Mouse (Mus musculus) embryonic stem cell, embryonic (primary cell): ENCODE results near the gene Plcb3.

ENCODE experiments used
- CTCF ChIA-PET, 4 experiments: fragments of 300-600 bp in 2 of 4; fragments of 350-600 bp in 2 of 4; sonication (Branson Sonifier 250); formaldehyde crosslinking; loops; one replicate each; lab custom pipeline; 2022; ENCODE audit warnings: inconsistent platforms in 2 of 4; lab: Charles Lee
- POLR2A ChIA-PET, 4 experiments: fragments of 300-600 bp in 2 of 4; fragments of 350-600 bp in 2 of 4; sonication (Branson Sonifier 250); formaldehyde crosslinking; loops; one replicate each; lab custom pipeline; 2022; ENCODE audit warnings: antibody characterized with exemption in 4 of 4, inconsistent platforms in 1 of 4; lab: Charles Lee

Gene Plcb3

GRCm38 (mm10) chr19:6931002-6931401 is 45.3 kb downstream of the Plcb3 start:
- ChIA-PET CTCF (interaction anchor here in 1 of 4 experiments (1.2 to 6.1 kb wide), 4 partner anchors 8 to 48 kb away, joined by 3 to 86 read pairs (median 6); partner anchors contain the start of genes Bad, Catsperz and Esrra), POLR2A (interaction anchor here in 3 of 4 experiments (0.7 to 3.8 kb wide), 10 partner anchors 9 to 21 kb away, joined by 3 to 23 read pairs (median 6); partner anchors contain the start of genes Bad (in 2 of the 3), Esrra (in 2 of the 3), Gpr137 (in 1 of the 3) and Prdx5 (in 1 of the 3))

DNA sequence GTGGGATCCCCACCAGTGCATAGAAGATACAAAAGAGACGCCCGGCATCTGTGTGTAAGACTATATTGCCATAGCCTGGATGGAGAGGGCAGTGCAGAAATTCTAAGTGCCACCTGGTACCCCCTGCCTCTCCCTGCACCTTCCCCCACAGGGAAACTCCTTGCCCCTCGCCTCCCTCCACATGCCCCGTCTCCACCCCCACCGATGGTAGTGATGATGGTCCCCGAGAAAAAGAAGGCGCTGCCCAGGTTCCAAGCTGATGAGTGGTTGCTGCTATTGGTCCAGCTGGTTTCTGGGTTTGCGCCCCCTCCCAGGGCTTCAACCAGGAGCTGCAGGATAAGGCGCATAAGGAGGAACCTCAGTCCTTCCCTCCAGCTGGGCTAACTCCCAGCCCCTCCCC is 48.2 kb downstream of the Plcb3 start:
- POLR2A ChIA-PET: interaction anchor here in 3 of 4 experiments (0.7 to 1.9 kb wide), 5 partner anchors 14 to 64 kb away, joined by 3 to 8 read pairs (median 4); partner anchors contain the start of genes Bad (in 1 of the 3), Dnajc4 (in 1 of the 3), Gpr137 (in 1 of the 3) and Trmt112 (in 1 of the 3)
- CTCF ChIA-PET: interaction anchor here in 3 of 4 experiments (0.6 to 1.7 kb wide), 4 partner anchors 8 to 92 kb away, joined by 3 to 6 read pairs (median 4); no protein-coding TSS in a partner anchor

GRCm38 (mm10) chr19:6926559-6927255 is 49.6 kb downstream of the Plcb3 start:
- POLR2A ChIA-PET: interaction anchor here in 2 of 4 experiments (0.7 to 1.4 kb wide), 5 partner anchors 14 to 114 kb away, joined by 3 to 4 read pairs (median 3); partner anchors contain the start of genes Trmt112 (in 2 of the 2), Bad (in 1 of the 2) and Prdx5 (in 1 of the 2)
- CTCF ChIA-PET: interaction anchor here in 2 of 4 experiments (0.5 to 1.0 kb wide), 4 partner anchors 9 to 53 kb away, joined by 3 to 4 read pairs (median 3); partner anchors contain the start of gene Prdx5 (in 1 of the 2)

DNA sequence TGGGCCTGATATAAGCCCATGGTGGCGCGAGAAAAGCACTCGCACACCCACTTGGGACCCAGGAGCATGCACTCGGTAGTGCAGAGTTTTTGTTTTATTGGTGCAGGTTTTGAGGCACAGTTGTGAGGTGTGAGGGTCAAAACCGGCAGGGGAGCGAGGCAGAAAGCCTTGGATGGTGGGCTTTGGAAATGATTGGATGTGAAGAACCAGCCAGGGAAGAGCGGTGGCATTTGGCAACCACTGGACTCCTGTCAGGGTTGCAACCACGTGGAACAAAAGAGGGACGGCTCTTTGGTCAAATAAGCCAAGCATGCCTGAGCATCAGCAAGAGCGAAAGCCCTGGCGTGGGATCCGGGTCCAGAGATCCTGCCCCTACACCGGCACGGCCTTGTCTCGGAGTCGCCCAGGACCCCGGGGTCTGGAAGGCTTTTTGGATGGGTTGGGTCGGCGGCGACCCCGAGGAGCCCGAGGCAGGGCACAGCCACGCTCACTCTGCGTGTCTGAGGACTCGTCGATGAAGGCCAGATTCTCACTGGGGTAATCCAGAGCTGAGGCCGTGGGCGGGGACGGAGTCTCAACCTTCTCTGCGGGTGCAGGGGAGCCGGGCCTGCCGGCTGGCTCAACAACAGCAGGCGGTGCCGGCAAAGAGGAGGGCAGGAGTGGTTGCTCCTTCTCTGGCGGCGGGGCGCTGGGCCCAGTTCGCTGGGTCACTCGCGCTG is 50.5 kb downstream of the Plcb3 start:
- CTCF ChIA-PET: interaction anchor here in 2 of 4 experiments (0.5 to 4.7 kb wide), 11 partner anchors 8 to 95 kb away, joined by 3 to 86 read pairs (median 6); partner anchors contain the start of genes Bad (in 2 of the 2), Gpr137 (in 2 of the 2), Kcnk4 (in 1 of the 2) and Prdx5 (in 1 of the 2)

DNA sequence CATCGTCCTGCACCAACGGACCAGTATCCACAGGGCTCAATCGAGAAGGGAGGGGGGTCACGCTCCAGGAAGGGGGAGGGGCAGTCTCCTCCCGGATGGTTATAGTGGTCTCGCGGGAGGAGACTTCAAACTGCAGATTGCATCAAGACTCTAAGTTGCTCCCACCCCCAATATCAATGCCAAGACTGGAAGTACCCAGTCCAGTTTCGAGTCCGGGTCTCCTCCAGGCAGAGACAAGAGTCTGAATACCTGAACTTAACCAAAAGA is 51.0 kb downstream of the Plcb3 start, which contains the start of gene Catsperz:
TSS of gene Catsperz (minus strand) at position 74 of the 267 bp plus-strand sequence.
- ChIA-PET POLR2A (interaction anchor here in 3 of 4 experiments (1.2 to 7.1 kb wide), 7 partner anchors 9 to 114 kb away, joined by 3 to 43 read pairs (median 6); partner anchors contain the start of genes Bad (in 1 of the 3), Fkbp2 (in 1 of the 3), Gpr137 (in 1 of the 3) and Kcnk4 (in 1 of the 3)), CTCF (interaction anchor here (0.5 to 4.7 kb wide), 14 partner anchors 9 to 1767 kb away, joined by 3 to 86 read pairs (median 8); partner anchors contain the start of genes Bad (in 2 of the 4), Gpr137 (in 2 of the 4) and Kcnk4 (in 1 of the 4))

More for the DNA sequence above, 50.5 kb downstream of the Plcb3 start:
- POLR2A ChIA-PET: interaction anchor here in 3 of 4 experiments (0.7 to 2.1 kb wide), 8 partner anchors 8 to 115 kb away, joined by 3 to 9 read pairs (median 3); partner anchors contain the start of genes Trmt112 (in 2 of the 3), Bad (in 1 of the 3), Fkbp2 (in 1 of the 3) and Gpr137 (in 1 of the 3)

- POLR2A ChIA-PET: interaction anchor here in 3 of 4 experiments (0.8 to 7.1 kb wide), 18 partner anchors 9 to 115 kb away, joined by 3 to 58 read pairs (median 4); partner anchors contain the start of genes Bad (in 2 of the 3), Fkbp2 (in 2 of the 3), Gpr137 (in 2 of the 3) and Kcnk4 (in 2 of the 3)
- CTCF ChIA-PET: interaction anchor here (0.5 to 4.7 kb wide), 23 partner anchors 9 to 1767 kb away, joined by 3 to 86 read pairs (median 6); partner anchors contain the start of genes Kcnk4 (in 3 of the 4), Bad (in 2 of the 4) and Gpr137 (in 2 of the 4)
Measured at GRCm38 (mm10) chr19:6924461-6925306, 51.6 kb downstream of the Plcb3 start.

GRCm38 (mm10) chr19:6922901-6923735 is 53.2 kb downstream of the Plcb3 start:
- CTCF ChIA-PET: interaction anchor here (0.5 to 4.7 kb wide), 14 partner anchors 11 to 471 kb away, joined by 3 to 86 read pairs (median 8); partner anchors contain the start of genes Fkbp2 (in 2 of the 4), Bad (in 1 of the 4), Gpr137 (in 1 of the 4) and Kcnk4 (in 1 of the 4)
- POLR2A ChIA-PET: interaction anchor here in 3 of 4 experiments (0.6 to 7.1 kb wide), 38 partner anchors 8 to 1800 kb away, joined by 3 to 58 read pairs (median 5); partner anchors contain the start of genes Bad (in 3 of the 3), Fkbp2 (in 2 of the 3), Gpr137 (in 2 of the 3) and Prdx5 (in 2 of the 3)

GRCm38 (mm10) chr19:6921647-6922567 is 54.4 kb downstream of the Plcb3 start, which contains the start of gene Esrra:
Gene Esrra (minus strand): TSS chr19:6921813.
- POLR2A ChIA-PET: interaction anchor here (0.5 to 7.1 kb wide), 52 partner anchors 9 to 1801 kb away, joined by 3 to 58 read pairs (median 5); partner anchors contain the start of genes Bad (in 3 of the 4), Gpr137 (in 3 of the 4), Trmt112 (in 3 of the 4) and Fkbp2 (in 2 of the 4)
- CTCF ChIA-PET: interaction anchor here (0.6 to 4.7 kb wide), 24 partner anchors 12 to 524 kb away, joined by 3 to 86 read pairs (median 4); partner anchors contain the start of genes Kcnk4 (in 3 of the 4) and Fkbp2 (in 2 of the 4)

GRCm38 (mm10) chr19:6920741-6921636 is 55.3 kb downstream of the Plcb3 start:
- ChIA-PET POLR2A (interaction anchor here (0.5 to 7.1 kb wide), 47 partner anchors 10 to 557 kb away, joined by 3 to 58 read pairs (median 5); partner anchors contain the start of genes Bad (in 3 of the 4), Gpr137 (in 3 of the 4), Trmt112 (in 3 of the 4) and Fkbp2 (in 2 of the 4)), CTCF (interaction anchor here in 3 of 4 experiments (0.7 to 4.7 kb wide), 16 partner anchors 13 to 429 kb away, joined by 3 to 86 read pairs (median 6); partner anchors contain the start of genes Kcnk4 (in 2 of the 3) and Fkbp2 (in 1 of the 3))

- POLR2A ChIA-PET: interaction anchor here in 3 of 4 experiments (0.7 to 7.1 kb wide), 15 partner anchors 9 to 192 kb away, joined by 3 to 58 read pairs (median 5); partner anchors contain the start of genes Trmt112 (in 3 of the 3), Bad (in 2 of the 3), Gpr137 (in 2 of the 3) and Prdx5 (in 2 of the 3)
- CTCF ChIA-PET: interaction anchor here in 3 of 4 experiments (0.6 to 1.5 kb wide), 4 partner anchors 20 to 54 kb away, joined by 3 to 5 read pairs (median 4); no protein-coding TSS in a partner anchor
Measured at GRCm38 (mm10) chr19:6919876-6920740, 56.2 kb downstream of the Plcb3 start.

- POLR2A ChIA-PET: interaction anchor here in 3 of 4 experiments (0.8 to 7.1 kb wide), 9 partner anchors 9 to 549 kb away, joined by 3 to 58 read pairs (median 5); partner anchors contain the start of genes Trmt112 (in 3 of the 3), Prdx5 (in 2 of the 3) and Fkbp2 (in 1 of the 3)
- CTCF ChIA-PET: interaction anchor here in 2 of 4 experiments (0.5 to 0.6 kb wide), 2 partner anchors 18 to 19 kb away, joined by 3 to 4 read pairs; no protein-coding TSS in a partner anchor
Measured at GRCm38 (mm10) chr19:6919431-6919830, 56.8 kb downstream of the Plcb3 start.
